Mouse (Mus musculus) spleen, adult 12 weeks (tissue): ENCODE data around the gene Nup214.
A peak's percentile ranks its signal among the peaks of the same experiment; 100 is the strongest.
"Not testable (repeated sequence)": the region's sequence is repeated elsewhere in the genome, so short reads cannot be mapped to it uniquely, and the experiment has no call there.

Experiments
- DNase-seq: peaks from one replicate; pipeline ENCODE4 v3.0.0; 2022; ENCODE audit warnings: low spot score

The Nup214 gene

GRCm38 (mm10) chr2:31964191-31964590 is 10.0 kb upstream of the Nup214 start:
- no peak for DNase-seq

DNA sequence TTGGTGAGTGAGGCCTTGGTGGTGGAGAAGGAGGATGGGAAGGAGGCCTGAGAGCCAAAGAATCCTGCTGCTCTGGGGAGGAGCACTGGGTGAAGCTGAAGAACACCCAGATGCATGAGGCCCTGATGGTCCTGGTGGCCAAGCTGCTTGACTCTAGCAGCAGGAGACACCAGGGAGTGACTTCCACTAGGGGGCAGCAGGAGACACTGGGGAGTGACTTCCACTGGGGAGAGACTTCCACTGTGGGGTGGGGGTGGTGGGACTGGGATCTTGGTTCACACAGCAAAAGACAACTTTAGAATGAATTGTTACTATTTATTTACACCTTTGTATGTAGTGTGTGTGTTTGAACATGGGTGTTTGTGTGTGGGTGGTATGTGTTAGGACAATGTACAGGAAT is 9.1 kb upstream of the Nup214 start:
- DNase-seq: peak; percentile 42

DNA sequence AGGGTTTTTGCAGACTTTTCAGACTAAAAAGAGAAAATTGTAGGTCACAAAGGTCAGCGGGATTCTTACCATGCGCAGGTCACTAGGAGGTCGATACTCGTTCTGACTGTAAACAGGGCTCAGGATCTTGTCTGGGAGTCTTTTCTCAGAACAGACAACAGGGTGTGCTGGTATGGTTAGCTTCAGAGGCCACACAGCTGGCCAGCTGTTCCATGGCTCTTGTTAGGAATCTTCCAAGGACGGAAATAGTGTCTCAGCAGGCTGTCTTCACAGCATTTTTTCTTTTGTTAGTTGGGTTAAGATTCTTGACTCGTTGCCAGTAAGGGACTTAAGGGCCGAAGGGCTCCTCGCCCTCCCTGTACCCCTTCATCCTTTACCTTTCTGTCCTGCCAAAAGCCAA is 7.4 kb upstream of the Nup214 start:
- DNase-seq: no peak

- DNase-seq: no peak
Observed at GRCm38 (mm10) chr2:31972589-31972988, 1.6 kb upstream of the Nup214 start.

GRCm38 (mm10) chr2:31974809-31975371 is 654 bp downstream of the Nup214 start:
- DNase-seq: no peak

DNA sequence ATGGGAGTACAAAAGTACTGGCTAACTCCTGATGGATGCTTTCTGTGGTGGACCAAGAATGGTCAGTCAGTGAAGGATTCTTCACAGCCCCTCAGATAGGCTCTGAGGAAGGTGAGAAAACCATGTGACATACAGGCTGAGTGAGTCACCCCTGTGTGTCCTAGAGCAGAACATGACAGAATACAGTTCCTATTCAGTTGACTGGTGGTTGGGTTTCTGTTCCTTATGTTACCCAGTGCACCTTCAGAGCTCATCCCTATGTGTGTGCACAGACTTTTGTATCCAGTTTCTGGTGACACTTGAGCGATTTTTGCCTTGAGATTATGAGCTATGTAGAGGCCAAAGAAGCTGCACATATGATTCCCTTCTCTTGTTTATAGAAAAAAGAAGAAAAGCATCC is 13.5 kb downstream of the Nup214 start:
- DNase-seq: no peak

DNA sequence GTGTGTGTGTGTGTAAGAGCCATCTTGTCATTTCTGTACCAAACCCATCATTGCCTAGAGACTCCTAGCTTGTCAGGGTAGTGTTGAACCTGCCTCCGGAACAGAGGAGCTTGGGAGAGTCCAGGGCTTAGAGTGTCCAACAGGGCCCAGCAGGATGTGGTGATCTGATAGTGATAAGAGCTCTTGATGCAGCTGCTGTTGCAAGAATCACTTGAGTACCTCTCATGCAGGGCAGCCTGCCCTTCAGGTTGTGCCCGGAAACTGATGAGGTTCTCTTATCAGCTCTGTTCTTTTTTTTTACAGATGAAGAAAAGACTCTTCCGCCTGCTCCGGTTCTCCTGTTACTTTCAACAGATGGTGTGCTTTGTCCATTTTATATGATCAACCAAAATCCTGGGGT is 16.7 kb downstream of the Nup214 start:
- DNase-seq: no peak

DNA sequence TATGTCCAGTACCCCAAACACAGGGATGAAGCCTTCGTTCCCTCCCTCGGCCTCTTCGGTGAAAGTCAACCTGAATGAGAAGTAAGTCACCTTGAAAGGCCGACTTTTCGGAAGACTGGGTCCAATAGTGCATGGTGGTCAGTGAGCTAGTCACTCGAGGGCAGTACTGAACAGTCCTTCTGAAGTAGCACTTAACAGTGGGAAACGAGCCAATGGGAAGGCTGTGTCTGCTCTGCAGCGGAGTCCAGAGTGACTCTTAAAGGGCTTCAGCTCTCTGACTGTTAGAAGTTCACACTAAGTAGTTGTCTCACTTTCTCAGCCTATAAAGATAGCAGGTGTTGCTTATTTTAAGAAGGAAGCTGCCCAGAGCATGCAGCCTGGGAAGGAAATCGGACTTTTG is 20.7 kb downstream of the Nup214 start:
- DNase-seq: no peak

DNA sequence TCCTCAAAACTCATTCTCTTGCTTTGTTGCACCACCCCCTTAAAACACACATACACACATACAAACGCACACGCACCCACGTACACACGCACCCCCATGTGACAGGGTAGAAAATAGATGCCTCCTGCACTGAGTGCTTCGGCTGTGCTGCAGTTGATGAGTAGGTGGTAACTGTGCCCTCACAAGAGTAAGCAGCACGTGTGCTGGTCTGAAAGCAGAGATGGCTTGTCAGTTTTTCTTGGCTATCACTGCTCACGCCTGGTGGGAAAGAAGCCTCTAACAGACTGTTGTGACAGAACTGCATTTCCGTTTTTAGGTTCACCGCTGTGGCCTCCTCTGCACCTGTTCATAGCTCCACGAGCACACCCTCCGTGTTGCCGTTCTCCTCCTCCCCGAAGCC is 21.8 kb downstream of the Nup214 start:
- no peak for DNase-seq

- DNase-seq: no peak
Observed at GRCm38 (mm10) chr2:31997539-31997938, 23.3 kb downstream of the Nup214 start.

- no peak for DNase-seq
Observed at GRCm38 (mm10) chr2:31998443-31998842, 24.2 kb downstream of the Nup214 start.

- DNase-seq: no peak
Observed at GRCm38 (mm10) chr2:32008311-32008710, 34.1 kb downstream of the Nup214 start.

GRCm38 (mm10) chr2:32008716-32009115 is 34.5 kb downstream of the Nup214 start:
- no peak for DNase-seq

GRCm38 (mm10) chr2:32019704-32020103 is 45.5 kb downstream of the Nup214 start:
- no peak for DNase-seq

GRCm38 (mm10) chr2:32020229-32020628 is 46.0 kb downstream of the Nup214 start:
- no peak for DNase-seq

- no peak for DNase-seq
Observed at GRCm38 (mm10) chr2:32024372-32024771, 50.1 kb downstream of the Nup214 start.

- no peak for DNase-seq
Observed at GRCm38 (mm10) chr2:32029636-32030035, 55.4 kb downstream of the Nup214 start.

DNA sequence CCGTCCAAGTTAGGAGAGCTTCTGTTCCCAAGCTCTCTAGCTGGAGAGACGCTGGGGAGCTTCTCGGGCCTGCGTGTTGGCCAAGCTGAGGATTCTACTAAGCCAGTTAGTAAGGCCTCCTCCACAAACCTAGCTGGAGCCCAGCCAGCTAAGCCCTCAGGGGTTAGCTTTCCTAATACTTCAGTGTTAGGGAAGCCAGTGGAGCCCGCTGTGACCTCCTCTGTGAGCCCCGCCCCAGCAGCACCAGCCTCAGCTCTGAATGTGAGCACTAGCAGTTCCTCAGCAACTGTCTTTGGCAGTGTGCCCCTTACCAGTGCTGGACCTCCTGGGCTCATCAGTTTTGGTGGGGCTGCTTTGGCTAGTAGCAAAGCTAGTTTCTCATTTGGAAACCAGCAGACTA is 59.2 kb downstream of the Nup214 start:
- DNase-seq: no peak

DNA sequence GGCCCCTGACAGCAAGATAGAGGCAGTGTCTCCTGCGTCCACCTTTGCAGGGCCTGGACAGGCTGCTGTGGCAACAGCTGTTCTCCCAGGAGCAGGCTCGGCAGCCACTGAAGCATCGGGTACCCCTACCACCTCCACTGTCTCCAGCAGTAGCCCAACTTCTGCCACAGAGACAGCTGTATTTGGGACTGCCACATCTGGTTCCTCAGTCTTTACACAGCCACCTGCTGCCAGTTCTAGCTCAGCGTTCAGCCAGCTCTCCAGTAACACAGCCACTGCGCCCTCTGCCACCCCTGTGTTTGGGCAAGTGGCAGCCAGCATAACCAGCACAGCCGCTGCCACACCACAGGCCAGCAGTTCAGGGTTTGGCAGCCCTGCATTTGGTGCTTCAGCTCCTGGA is 60.0 kb downstream of the Nup214 start:
- DNase-seq: no peak

DNA sequence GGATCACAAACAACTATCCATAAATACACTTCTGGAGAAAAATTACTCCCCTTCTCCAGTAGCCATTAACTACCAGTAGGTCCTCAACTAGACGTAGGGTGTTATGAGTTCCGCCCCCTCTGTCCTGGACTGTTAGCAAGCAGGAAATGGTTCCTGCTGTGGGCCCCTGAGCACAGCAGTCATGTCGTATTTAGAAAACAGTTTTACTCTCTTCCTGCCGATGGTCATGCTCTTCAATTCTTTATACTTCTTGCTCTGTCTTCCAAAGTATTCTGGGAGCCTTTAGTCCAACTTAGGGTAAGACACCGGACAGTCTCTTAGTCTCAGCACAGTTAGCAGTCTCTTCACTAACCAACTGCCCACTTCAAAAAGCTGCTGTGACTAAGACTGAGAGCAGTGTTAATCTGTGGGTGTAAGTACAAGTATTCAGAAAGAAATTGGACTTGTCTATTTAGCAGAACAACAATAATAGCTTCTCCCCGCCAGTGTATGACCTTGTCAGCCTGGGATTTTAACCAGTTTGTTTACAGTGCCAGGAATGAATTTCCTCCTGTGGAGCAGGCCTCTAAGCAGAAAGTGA is 63.1 kb downstream of the Nup214 start:
- no peak for DNase-seq

- DNase-seq: no peak
Observed at GRCm38 (mm10) chr2:32038661-32039081, 64.4 kb downstream of the Nup214 start.

- not testable (repeated sequence) for DNase-seq
Observed at GRCm38 (mm10) chr2:32040646-32041045, 66.4 kb downstream of the Nup214 start.

- DNase-seq: no peak
Observed at GRCm38 (mm10) chr2:32041087-32041486, 66.9 kb downstream of the Nup214 start.

DNA sequence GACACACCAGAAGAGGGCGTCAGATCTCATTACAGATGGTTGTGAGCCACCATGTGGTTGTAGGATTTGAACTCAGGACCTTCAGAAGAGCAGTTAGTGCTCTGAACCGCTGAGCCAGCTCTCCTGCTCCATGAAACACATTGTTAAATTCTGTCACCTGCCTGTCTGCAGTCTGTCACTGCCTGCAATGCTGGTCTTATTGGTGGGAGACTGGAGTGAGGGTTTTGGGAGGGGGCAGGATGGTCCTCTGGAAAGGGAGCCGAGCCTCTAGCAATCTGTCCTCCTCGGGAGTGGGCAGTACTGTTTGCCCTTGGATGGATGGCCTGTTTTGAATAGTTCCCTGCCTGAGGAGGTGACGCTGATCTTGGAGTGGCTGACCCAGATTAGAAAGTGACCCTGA is 69.6 kb downstream of the Nup214 start:
- no peak for DNase-seq
